Mouse (Mus musculus) spleen, postnatal 10 days (tissue): ENCODE data around the gene 4930467E23Rik.
A peak's percentile ranks its signal among the peaks of the same experiment; 100 is the strongest.
"Not testable (repeated sequence)": the region's sequence is repeated elsewhere in the genome, so short reads cannot be mapped to it uniquely, and the experiment has no call there.

ENCODE experiments used
- DNase-seq, 2 experiments: peaks; one replicate each; pipeline ENCODE4 v3.0.0; 2021 to 2022; ENCODE audit warnings: low spot score in 2 of 2

The 4930467E23Rik gene

GRCm38 (mm10) chr8:19711171-19711860, 18.1 kb upstream of the 4930467E23Rik start:
- not testable (repeated sequence) for DNase-seq

DNA sequence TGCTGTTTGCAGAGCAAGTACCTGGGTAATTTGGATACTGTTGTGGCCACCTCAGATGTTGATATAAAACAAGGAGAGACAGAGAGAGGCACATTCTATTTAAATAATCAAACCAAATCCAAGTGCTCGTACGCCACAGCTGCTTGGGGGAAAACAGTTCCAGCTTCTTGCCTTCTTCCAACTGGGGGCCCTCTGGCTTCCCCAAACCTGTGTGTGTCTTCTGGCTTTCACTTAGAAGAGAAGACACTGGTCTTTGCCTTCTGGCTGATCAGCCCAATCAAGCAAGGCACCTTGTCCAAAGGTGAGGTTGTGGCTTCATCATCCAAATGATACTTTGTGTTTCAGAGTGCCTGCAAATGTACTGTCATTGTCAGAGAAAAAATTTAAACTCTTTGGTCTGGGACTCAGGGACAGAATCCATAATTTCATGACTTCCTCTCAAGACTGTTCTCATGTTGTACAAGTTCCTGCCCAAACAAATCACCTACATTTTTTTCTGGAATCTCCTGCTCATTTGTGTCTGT, 17.1 kb upstream of the 4930467E23Rik start:
- DNase-seq: not testable (repeated sequence)

GRCm38 (mm10) chr8:19712816-19713215, 16.6 kb upstream of the 4930467E23Rik start:
- DNase-seq: not testable (repeated sequence)

DNA sequence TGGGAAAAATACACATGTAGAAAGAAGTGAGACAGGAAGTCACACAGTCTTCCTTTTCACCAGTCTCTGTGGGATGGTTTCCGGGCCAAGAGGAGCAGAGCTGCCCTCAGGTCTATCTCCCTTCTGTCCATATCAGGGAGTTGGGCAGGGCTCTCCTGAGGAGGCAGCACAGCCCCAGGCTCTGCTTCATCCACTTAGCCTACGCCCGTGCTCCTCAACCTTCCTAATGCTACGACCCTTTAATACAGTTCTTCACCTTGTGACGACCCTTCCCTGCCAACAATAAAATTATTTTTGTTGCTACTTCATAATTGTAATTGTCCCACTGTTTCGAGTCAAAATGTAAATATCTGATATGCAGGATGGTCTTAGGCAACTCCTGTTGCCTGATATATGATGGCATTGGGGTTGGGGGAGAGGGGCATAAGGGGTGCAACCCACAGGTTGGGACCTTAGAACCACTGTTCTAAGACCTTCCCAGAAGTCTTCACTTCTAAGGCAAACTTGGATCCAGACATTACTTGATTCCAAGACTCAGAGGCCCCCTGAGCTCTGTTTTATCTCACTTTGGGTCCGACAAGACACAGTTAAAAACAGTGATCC, 16.0 kb upstream of the 4930467E23Rik start:
- DNase-seq: peak in 1 of 2 experiments; percentile 33

GRCm38 (mm10) chr8:19714426-19714825, 14.9 kb upstream of the 4930467E23Rik start:
- DNase-seq: not testable (repeated sequence)

- not testable (repeated sequence) for DNase-seq
Measured at GRCm38 (mm10) chr8:19715266-19715665, 14.1 kb upstream of the 4930467E23Rik start.

GRCm38 (mm10) chr8:19717851-19718250, 11.5 kb upstream of the 4930467E23Rik start:
- peak in 1 of 2 experiments; percentile 47 for DNase-seq

DNA sequence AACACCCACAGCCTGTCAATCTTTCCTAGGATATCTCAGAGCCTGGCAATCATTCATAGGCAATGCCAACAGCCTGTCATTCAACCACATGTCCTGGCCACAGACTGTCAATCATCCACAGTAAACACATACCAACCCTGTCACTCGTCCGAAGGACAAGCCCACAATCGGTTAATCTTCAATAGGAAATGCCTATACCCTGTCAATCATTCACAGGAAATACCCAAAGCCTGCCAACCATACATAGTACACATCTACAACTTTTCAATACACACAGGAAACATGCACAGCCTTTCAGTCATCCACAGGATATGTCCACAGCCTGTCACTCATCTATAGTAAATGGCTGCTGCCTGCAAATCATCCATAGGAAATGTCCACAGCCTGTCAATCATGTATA, 9.9 kb upstream of the 4930467E23Rik start:
- DNase-seq: peak in 1 of 2 experiments; percentile 23

GRCm38 (mm10) chr8:19724871-19725270, 4.5 kb upstream of the 4930467E23Rik start:
- not testable (repeated sequence) for DNase-seq

DNA sequence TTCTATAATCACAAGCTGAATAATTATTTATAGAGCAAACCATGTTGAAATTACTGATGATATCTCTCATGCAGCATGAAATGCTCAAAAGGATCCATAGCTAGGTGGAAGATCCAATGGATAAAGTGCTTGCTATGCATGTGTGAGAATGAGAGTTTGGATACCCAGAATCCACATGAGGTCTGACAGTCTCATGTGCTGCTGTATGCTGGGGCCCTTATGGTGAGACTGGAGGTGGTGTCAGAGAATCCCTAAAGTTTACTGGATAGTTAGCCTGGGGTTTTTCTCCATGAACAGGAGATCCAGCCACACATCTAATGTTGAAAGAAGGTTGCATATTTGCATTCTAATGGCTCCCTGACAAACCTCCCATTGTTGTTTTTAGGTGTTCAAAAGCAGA, 22.4 kb downstream of the 4930467E23Rik start:
- not testable (repeated sequence) for DNase-seq

GRCm38 (mm10) chr8:19754178-19754577, 24.8 kb downstream of the 4930467E23Rik start:
- DNase-seq: not testable (repeated sequence)

GRCm38 (mm10) chr8:19754961-19755360, 25.6 kb downstream of the 4930467E23Rik start:
- not testable (repeated sequence) for DNase-seq

- DNase-seq: not testable (repeated sequence)
Measured at GRCm38 (mm10) chr8:19761660-19762059, 32.3 kb downstream of the 4930467E23Rik start.

GRCm38 (mm10) chr8:19762860-19763592, 33.6 kb downstream of the 4930467E23Rik start:
- DNase-seq: peak in 1 of 2 experiments; percentile 37

- DNase-seq: peak in 1 of 2 experiments; percentile 43
Measured at GRCm38 (mm10) chr8:19765531-19765930, 36.2 kb downstream of the 4930467E23Rik start.

DNA sequence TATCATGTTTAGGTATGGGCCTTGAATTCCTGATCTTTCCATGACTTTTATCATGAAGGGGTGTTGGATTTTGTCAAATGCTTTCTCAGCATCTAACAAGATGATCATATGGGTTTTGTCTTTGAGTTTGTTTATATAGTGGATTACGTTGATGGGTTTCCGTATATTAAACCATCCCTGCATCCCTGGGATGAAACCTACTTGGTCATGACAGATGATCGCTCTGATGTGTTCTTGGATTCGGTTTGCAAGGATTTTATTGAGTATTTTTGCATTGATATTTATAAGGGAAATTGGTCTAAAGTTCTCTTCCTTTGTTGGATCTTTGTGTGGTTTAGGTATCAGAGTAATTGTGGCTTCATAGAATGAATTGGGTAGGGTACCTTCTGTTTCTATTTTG, 44.1 kb downstream of the 4930467E23Rik start:
- not testable (repeated sequence) for DNase-seq

DNA sequence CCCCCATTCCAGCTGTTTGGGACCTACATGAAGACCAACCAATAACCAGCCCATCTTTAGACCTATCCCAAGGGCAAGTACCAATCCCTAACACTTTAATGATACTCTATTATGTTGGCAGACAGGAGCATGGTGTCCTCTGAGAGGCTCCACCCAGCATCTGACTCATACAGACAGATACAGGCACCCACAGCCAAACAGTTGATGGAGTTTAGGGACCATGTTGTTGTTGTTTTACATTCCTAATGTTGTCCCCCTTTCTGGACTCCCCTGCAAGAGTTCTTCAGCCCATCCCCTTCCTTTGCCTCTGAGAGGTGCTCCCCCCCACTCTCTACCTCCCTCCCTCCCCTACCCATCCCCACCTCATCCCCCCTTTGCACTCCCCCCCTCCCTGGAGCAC, 46.9 kb downstream of the 4930467E23Rik start:
- DNase-seq: not testable (repeated sequence)

- DNase-seq: not testable (repeated sequence)
Measured at GRCm38 (mm10) chr8:19777500-19777899, 48.1 kb downstream of the 4930467E23Rik start.

- not testable (repeated sequence) for DNase-seq
Measured at GRCm38 (mm10) chr8:19778126-19778525, 48.8 kb downstream of the 4930467E23Rik start.

DNA sequence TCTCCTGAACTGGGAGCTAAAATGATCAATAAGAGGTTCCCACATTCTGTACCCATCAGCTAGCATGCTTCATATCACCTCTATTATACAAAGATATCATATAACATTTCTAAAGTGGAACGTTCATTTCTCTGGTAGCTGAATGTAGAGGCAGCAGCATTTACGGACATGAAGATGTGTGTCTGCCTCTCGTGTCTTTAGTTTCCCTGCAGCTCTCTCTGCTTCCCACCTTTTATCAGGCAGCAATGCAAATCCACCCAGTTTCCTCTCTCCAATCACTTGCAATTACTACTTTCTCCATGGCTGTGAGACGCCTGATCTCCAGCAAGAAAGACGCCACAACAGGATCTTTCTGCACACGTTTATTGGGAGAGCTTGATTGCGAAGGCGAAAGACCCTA, 49.5 kb downstream of the 4930467E23Rik start:
- not testable (repeated sequence) for DNase-seq

- DNase-seq: not testable (repeated sequence)
Measured at GRCm38 (mm10) chr8:19780212-19780611, 50.8 kb downstream of the 4930467E23Rik start.

GRCm38 (mm10) chr8:19780658-19781057, 51.3 kb downstream of the 4930467E23Rik start:
- DNase-seq: not testable (repeated sequence)
